Mouse (Mus musculus): ENCODE results near the gene Fbxo22. TPM values are rescaled to one million over a fixed set of nuclear protein-coding genes. Genes with fewer than 3 reads are reported as not detected.

The Fbxo22 gene
- total RNA-seq, 2 experiments from 2014 or later: 56.9 to 58.7 TPM

Other genes with a start within 250 kb of the Fbxo22 start
- not detected in 2 replicates for gene Chrna5, start 228.0 kb upstream of the Fbxo22 start, total RNA-seq (2015)
- not detected in 2 replicates for gene Chrna5, start 228.0 kb upstream of the Fbxo22 start, total RNA-seq (2017)
- not detected in 2 replicates for gene Chrna3, start 182.4 kb upstream of the Fbxo22 start, total RNA-seq (2015)
- gene Chrna3, start 182.4 kb upstream of the Fbxo22 start, total RNA-seq (2017): not detected in 2 replicates
- 0.10 TPM in 1 of 2 replicates, not detected in the other for gene Chrnb4, start 160.1 kb upstream of the Fbxo22 start, total RNA-seq (2015)
- not detected in 2 replicates for gene Chrnb4, start 160.1 kb upstream of the Fbxo22 start, total RNA-seq (2017)
- gene Ube2q2, start 60.1 kb upstream of the Fbxo22 start, total RNA-seq (2015): 44.4 and 46.8 TPM in 2 replicates
- 45.2 and 57.7 TPM in 2 replicates for gene Ube2q2, start 60.1 kb upstream of the Fbxo22 start, total RNA-seq (2017)
- 10.5 and 11.4 TPM in 2 replicates for gene Nrg4, start 117.9 kb downstream of the Fbxo22 start, total RNA-seq (2015)
- gene Nrg4, start 117.9 kb downstream of the Fbxo22 start, total RNA-seq (2017): 7.2 and 9.1 TPM in 2 replicates
- not detected in 2 replicates for gene Tmem266, start 118.0 kb downstream of the Fbxo22 start, total RNA-seq (2015)
- gene Tmem266, start 118.0 kb downstream of the Fbxo22 start, total RNA-seq (2017): not detected in 2 replicates